Mouse (Mus musculus): ENCODE measurements around the gene Siae.

Siae gene

GRCm38 (mm10) chr9:37675287-37675686 lies 119.8 kb downstream of the Siae start:
- no peak for DNase-seq (ENCODE audit: low spot score)

DNA sequence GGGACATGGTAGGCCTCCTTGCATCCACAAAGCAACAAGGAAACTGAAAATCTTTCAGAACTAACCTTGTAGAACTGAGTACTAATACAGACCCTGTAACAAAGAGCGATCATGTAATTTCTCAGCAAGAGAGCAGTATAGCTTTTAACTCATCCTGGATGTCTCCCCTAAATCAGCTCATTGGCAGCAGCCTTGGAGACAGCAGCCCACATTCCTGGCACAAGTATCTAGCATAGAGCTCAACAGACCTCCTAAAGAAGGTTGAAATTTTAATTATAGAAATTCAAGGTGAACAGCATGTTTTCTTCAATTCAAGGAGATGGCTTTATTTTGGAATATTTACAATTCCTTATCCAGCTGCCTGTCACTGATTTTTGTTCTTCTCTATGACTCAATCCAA lies 125.6 kb downstream of the Siae start:
- DNase-seq (ENCODE audit: low spot score): no peak

DNA sequence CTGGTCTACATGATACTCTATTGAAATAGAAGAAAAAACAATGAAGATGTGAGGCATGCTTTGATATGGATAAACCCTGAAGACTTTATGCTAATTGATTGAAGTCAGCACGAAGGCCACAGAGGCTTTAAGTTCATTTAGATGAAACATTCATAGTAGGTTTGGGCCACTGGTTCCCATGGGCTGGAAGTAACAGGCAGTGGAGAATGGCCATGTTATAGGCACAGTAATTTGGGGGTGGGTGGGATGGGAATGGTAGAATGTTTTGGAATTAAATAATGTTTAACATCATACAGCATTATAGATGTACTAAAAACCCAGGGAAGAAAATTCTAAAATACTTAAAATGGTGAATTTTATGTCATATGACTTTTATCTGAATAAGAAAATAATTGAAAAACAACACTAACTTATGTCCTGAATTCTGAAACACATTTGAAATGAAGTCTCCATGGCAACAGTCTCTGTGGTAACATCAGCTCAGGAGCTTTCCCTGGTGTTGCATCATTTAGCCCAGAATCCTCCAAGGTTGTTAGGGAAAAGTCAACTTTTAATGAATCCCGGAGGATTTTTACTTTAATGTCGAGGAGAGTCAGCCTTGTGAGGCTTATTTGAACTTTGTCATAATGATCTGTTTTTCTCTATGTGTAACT lies 131.9 kb downstream of the Siae start:
- peak; percentile 37 for DNase-seq (ENCODE audit: low spot score)

DNA sequence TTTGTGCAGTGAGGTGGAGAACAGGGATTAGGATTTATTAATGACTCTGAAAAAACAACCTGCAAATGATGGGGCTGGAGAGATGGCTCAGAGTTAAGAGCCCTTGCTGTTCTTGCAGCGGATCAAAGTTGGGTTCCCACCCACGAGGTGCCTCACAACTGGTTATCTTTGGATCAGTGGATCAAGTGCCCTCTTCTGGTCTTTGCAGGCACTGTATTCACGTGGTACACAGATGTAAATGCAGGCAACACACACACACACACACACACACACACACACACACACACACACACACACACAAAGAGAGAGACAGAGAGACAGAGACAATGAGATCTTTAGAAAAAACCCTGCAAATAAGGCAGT lies 132.4 kb downstream of the Siae start:
- DNase-seq (ENCODE audit: low spot score): no peak

DNA sequence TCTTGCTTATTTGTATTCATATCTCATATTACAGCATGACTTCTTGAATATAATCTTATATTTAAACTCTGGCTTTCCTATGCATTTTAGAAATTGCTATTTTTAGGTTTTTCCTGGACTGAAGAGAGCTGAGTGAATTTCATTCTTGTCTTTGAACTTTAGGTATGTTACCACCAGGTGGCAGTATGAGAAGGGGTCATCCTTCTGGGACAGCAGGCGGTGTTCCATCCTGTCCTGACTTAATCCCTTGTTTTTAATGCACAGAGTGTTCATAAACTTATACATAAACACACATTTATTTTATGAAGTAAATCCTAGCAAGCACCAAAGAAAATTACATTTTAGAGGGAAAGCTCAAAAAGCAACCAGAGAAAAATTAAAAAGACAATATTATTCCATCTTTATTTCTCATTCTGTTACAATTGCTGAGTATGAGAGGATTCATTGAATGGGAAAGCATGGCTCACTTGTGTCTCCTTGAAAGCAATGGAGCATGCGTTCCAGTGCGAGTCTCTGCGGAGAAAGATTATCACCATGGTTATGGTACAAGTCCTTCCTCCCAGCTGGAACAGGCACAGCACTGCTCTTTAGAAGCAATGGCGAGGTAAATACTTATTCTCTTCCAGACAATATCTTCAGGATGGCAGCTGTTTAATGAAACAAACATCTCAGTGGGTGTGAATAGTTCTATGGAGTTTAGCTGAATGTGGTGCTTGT lies 134.6 kb downstream of the Siae start:
- DNase-seq (ENCODE audit: low spot score): peak; percentile 26
